Mouse (Mus musculus) neural tube, embryonic 10.5 days (tissue): ENCODE results near the gene Serpinf2.
"Not testable (repeated sequence)": the region's sequence is repeated elsewhere in the genome, so short reads cannot be mapped to it uniquely, and the experiment has no call there.

Experiments
- DNase-seq: peaks from one replicate; pipeline ENCODE4 v3.0.0-alpha.2; 2017; ENCODE audit warnings: low spot score; ENCODE audit errors: extremely low spot score

Serpinf2 gene

DNA sequence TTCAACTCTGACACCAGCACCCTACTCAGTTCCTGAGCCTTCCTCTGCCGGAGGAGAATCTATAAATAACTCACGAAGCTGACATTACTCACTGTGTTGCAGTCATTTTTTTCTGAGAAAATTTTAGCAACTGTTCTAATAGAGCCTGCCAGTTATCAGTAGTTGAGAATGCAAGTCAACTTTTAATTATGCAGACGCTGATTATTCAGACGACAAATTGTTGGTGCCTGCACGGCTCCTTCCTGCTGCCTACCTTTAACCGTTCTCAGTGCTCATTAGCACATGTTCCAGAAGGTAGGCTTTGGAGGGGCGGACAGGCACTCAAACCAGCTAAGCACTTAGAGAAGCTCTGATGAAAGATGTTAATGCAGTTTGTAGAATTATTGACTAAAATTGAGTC, 41.9 kb downstream of the Serpinf2 start:
- DNase-seq: no peak

DNA sequence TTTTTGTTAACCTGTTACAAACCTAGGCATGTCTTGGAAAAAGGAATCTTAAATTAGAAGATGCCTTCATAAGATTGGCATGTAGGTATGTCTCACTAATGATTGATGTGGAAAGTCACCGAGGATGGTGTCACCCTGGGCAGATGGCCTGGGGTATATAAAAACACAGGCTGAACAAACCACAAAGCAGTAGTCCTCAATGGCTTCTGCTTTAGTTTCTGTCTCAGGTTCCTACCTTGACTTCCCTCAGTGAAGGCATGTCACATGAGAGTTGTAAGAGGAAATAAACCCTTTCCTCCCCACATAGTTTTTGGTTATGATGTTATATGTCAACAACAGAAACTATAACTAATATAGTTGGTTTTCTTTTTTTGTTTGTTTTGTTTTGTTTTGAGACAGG, 43.8 kb downstream of the Serpinf2 start:
- no peak for DNase-seq

DNA sequence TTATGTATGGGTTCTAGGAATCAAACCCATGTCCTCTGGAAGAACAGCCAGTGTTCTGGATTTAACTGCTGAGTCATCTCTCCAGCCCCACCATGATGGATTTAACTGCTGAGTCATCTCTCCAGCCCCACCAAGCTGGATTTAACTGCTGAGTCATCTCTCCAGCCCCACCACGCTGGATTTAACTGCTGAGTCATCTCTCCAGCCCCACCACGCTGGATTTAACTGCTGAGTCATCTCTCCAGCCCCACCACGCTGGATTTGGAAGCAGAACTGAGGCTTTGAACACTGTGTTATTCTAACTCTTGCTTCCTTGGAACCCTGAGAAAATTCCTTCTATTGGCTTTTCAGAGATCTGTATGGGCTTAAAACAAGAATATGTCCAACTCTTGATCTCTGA, 55.9 kb downstream of the Serpinf2 start:
- not testable (repeated sequence) for DNase-seq
